Mouse (Mus musculus) myocyte (in vitro differentiated cells): ENCODE measurements around the gene Ap2a2. TPM values are rescaled to one million over a fixed set of nuclear protein-coding genes. Genes with fewer than 3 reads are reported as not detected.

Experiments used
- H3K27me3 ChIP-seq: one replicate; pipeline ENCODE4 v1.6.1; 2011; ENCODE audit not compliant: control insufficient read depth, insufficient read depth, insufficient read length
- H3K36me3 ChIP-seq: one replicate; pipeline ENCODE4 v1.6.1; 2011; ENCODE audit not compliant: control insufficient read depth, insufficient read depth
- H3K4me2 ChIP-seq: one replicate; pipeline ENCODE4 v1.6.1; 2011; ENCODE audit warnings: low read depth, control low read depth
- H3K4me3 ChIP-seq: one replicate; pipeline ENCODE4 v1.5.1; 2011; ENCODE audit warnings: mild to moderate bottlenecking, control low read depth, moderate library complexity
- H3K79me2 ChIP-seq: one replicate; pipeline ENCODE4 v1.6.1; 2011; ENCODE audit not compliant: control insufficient read depth, insufficient read depth
- H3ac ChIP-seq: one replicate; pipeline ENCODE4 v1.6.1; 2011; ENCODE audit not compliant: control insufficient read depth, insufficient read length
- CEBPB ChIP-seq: IDR thresholded peaks from 2 replicates; pipeline ENCODE4 v1.6.1; 2011; ENCODE audit warnings: mild to moderate bottlenecking, moderate library complexity; ENCODE audit not compliant: poor library complexity, insufficient read depth, severe bottlenecking
- E2F4 ChIP-seq: IDR thresholded peaks from one replicate; pipeline ENCODE4 v1.6.1; 2011; ENCODE audit warnings: mild to moderate bottlenecking, control low read depth, moderate library complexity; ENCODE audit not compliant: insufficient read depth
- MAX ChIP-seq: IDR thresholded peaks from one replicate; pipeline ENCODE4 v1.6.1; 2011; ENCODE audit warnings: low read depth, mild to moderate bottlenecking, control low read depth
- MYOD1 ChIP-seq, 3 experiments: IDR thresholded peaks; one replicate each; pipeline ENCODE4 v1.6.1; 2011; ENCODE audit warnings: control low read depth in 2 of 3, low read depth in 2 of 3, mild to moderate bottlenecking in 2 of 3, moderate library complexity in 1 of 3; ENCODE audit not compliant: insufficient read length in 2 of 3, control insufficient read depth in 1 of 3
- MYOG ChIP-seq, 3 experiments: IDR thresholded peaks; one replicate each; pipeline ENCODE4 v1.6.1; 2011; ENCODE audit warnings: control low read depth in 2 of 3, low read depth in 2 of 3, mild to moderate bottlenecking in 2 of 3; ENCODE audit not compliant: insufficient read length in 2 of 3, control insufficient read depth in 1 of 3, insufficient read depth in 1 of 3
- POLR2A ChIP-seq: IDR thresholded peaks from one replicate; pipeline ENCODE4 v1.6.1; 2011; ENCODE audit warnings: low read depth, mild to moderate bottlenecking, control low read depth, moderate library complexity; ENCODE audit not compliant: insufficient read length
- POLR2AphosphoS2 ChIP-seq: IDR thresholded peaks from one replicate; pipeline ENCODE4 v1.6.1; 2011; ENCODE audit warnings: low read depth, control low read depth; ENCODE audit not compliant: insufficient read length
- REST ChIP-seq: IDR thresholded peaks from one replicate; pipeline ENCODE4 v1.6.1; 2011; ENCODE audit warnings: mild to moderate bottlenecking, control low read depth, moderate library complexity; ENCODE audit not compliant: insufficient read depth, insufficient read length
- SRF ChIP-seq: IDR thresholded peaks from one replicate; pipeline ENCODE4 v1.6.1; 2011; ENCODE audit warnings: low read depth; ENCODE audit not compliant: control insufficient read depth, insufficient read length
- TCF12 ChIP-seq: IDR thresholded peaks from one replicate; pipeline ENCODE4 v1.6.1; 2011; ENCODE audit warnings: mild to moderate bottlenecking, control low read depth; ENCODE audit not compliant: poor library complexity, insufficient read depth, severe bottlenecking
- TCF3 ChIP-seq: IDR thresholded peaks from one replicate; pipeline ENCODE4 v1.6.1; 2011; ENCODE audit warnings: low read depth, control low read depth; ENCODE audit not compliant: insufficient read length
- USF1 ChIP-seq: IDR thresholded peaks from one replicate; pipeline ENCODE4 v1.6.1; 2011; ENCODE audit warnings: low read depth, mild to moderate bottlenecking, control low read depth, moderate library complexity
- polyA plus RNA-seq: library from polyadenylated mRNA; unstranded; fragments of >200 nt; fragmentation: generic; extraction: Trizol; gene quantifications from one replicate; pipeline ENCODE4 v1.2.1, GENCODE M21; 2012; ENCODE audit warnings: missing spikeins

Gene Ap2a2
- polyA plus RNA-seq, 1 experiment: 89.2 TPM

DNA sequence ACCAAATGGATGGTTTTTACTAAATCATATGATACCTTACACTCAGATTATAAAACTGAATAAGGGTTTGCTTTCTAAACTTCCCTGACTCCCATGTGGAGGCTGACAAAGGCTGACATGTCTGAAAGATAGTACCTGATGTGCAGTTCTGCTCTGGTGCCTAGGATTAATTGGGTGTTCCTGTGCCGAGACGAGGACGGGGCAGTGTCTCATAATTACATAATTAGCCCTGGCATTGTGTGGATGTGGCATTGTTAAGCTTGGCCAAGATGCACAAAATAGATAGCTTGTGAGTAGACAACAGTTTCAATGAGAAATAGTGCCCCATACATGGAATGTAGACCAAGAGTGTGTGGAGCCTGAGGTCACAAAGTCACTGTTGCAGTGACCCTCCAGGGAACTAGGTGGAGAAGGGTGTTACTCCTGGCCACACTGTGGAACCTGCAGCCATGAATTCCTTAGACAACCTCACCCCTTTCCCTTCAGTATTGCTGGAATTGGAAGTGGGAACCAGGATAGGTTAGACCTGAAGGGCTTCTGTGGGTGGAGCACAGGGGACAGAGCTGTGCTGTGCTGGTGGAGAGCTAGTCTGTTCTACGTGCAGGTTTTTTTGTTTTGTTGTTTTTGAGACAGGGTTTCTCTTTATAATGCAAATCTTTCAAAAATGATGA, 8.8 kb downstream of the Ap2a2 start:
- no peaks in the 10 kb centered on the region for H3K27me3 ChIP-seq
- H3K4me3 ChIP-seq: no peak overlapping the region
- TF ChIP-seq CEBPB (no peak), MYOD1 (IDR thresholded peaks at IDR 0.05; ENCODE audit: control insufficient read depth in 1 of 3, insufficient read length in 2 of 3, low read depth in 2 of 3) (no peak), SRF (no peak), POLR2AphosphoS2 (no peak), REST (no peak), TCF3 (no peak), MYOG (IDR thresholded peaks at IDR 0.05; ENCODE audit: control insufficient read depth in 1 of 3, insufficient read depth in 1 of 3, insufficient read length in 2 of 3, low read depth in 2 of 3) (no peak), POLR2A (no peak), E2F4 (no peak), MAX (no peak), USF1 (no peak), TCF12 (no peak)
- H3K4me2 ChIP-seq: no peak overlapping the region
- no peaks in the 10 kb centered on the region for H3K36me3 ChIP-seq
- H3ac ChIP-seq: no peak overlapping the region
- H3K79me2 ChIP-seq: peaks cover 100% of the 10 kb centered on the region

DNA sequence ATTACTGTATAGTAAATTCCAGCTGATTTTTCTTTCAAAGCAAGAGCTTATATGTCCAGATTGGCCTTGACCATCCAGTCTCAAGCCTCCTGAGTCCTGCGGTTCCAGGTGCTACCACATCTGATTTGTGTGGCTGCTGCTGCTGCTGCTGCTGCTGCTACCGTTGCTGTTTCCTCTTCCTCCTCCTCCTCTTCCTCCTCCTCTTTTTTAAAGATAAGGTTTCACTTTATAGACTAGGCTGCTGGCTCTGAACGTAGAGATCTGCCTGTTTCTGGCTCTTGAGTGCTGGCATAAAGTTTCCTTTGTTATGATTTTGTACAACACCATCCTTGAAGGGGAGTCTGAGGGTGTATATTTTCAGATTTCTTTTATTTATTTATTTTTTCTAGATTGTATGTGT, 12.1 kb downstream of the Ap2a2 start:
- TF ChIP-seq POLR2A (no peak), TCF12 (no peak), E2F4 (no peak), CEBPB (no peak), POLR2AphosphoS2 (no peak), MYOG (IDR thresholded peaks at IDR 0.05; ENCODE audit: control insufficient read depth in 1 of 3, insufficient read depth in 1 of 3, insufficient read length in 2 of 3, low read depth in 2 of 3) (no peak), REST (no peak), SRF (no peak), MAX (no peak), TCF3 (no peak), MYOD1 (IDR thresholded peaks at IDR 0.05; ENCODE audit: control insufficient read depth in 1 of 3, insufficient read length in 2 of 3, low read depth in 2 of 3) (no peak), USF1 (no peak)
- Histone ChIP-seq H3K79me2 (peaks cover 100% of the 10 kb centered on the region), H3K4me3 (no peak overlapping the region), H3K27me3 (no peaks in the 10 kb centered on the region), H3K36me3 (peaks cover 5% of the 10 kb centered on the region), H3ac (no peak overlapping the region), H3K4me2 (no peak overlapping the region)

DNA sequence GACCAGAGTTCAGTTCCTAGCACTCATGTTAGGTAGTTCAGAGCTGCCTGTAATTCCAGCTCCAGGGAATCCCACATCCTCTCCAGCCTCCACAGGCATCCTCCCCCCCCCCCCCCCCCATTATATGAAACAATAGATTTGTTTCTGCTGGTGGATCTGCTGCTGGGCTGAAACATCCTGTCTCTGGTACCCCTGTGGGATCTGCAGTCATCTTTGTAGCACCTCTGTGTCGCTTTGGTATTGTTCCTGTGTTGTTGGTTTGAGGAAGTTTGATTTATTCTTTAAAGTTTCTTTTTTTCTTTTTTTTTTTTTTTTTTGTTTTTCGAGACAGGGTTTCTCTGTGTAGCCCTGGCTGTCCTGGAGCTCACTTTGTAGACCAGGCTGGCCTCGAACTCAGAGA, 13.5 kb downstream of the Ap2a2 start:
- no peak overlapping the region for H3K4me3 ChIP-seq
- peaks cover 5% of the 10 kb centered on the region for H3K36me3 ChIP-seq
- TF ChIP-seq POLR2A (no peak), MYOG (IDR thresholded peaks at IDR 0.05; ENCODE audit: control insufficient read depth in 1 of 3, insufficient read depth in 1 of 3, insufficient read length in 2 of 3, low read depth in 2 of 3) (no peak), SRF (no peak), CEBPB (no peak), TCF3 (no peak), E2F4 (no peak), USF1 (no peak), MYOD1 (IDR thresholded peaks at IDR 0.05; ENCODE audit: control insufficient read depth in 1 of 3, insufficient read length in 2 of 3, low read depth in 2 of 3) (no peak), POLR2AphosphoS2 (no peak), REST (no peak), MAX (no peak), TCF12 (no peak)
- no peak overlapping the region for H3ac ChIP-seq
- H3K27me3 ChIP-seq: no peaks in the 10 kb centered on the region
- peaks cover 100% of the 10 kb centered on the region for H3K79me2 ChIP-seq
- no peak overlapping the region for H3K4me2 ChIP-seq

DNA sequence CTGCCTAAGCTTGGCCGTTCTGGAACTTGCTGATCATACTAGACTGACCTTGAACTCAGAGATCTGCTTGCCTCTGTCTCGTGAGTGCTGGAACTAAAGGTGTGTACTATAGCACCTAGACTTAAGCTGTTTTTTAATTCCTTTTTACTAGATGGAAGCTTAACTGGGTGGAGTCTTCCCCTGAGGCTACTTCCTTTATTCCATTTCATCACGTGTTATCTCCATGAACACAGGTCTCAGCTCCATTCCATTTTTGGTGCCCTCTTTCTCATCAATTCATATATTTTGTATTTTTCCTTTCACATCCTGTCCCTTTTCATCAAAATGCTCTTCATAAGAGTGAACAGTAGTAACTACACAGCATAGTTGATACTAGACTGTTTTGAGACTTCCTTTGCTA, 15.8 kb downstream of the Ap2a2 start:
- H3K27me3 ChIP-seq: no peaks in the 10 kb centered on the region
- no peak for TF ChIP-seq POLR2A
- TF ChIP-seq E2F4: no peak
- no peak for TF ChIP-seq MYOD1 (IDR thresholded peaks at IDR 0.05; ENCODE audit: control insufficient read depth in 1 of 3, insufficient read length in 2 of 3, low read depth in 2 of 3)
- H3K79me2 ChIP-seq: peaks cover 100% of the 10 kb centered on the region
- no peak overlapping the region for H3K4me2 ChIP-seq
- H3ac ChIP-seq: no peak overlapping the region
- H3K36me3 ChIP-seq: peaks cover 5% of the 10 kb centered on the region
- no peak overlapping the region for H3K4me3 ChIP-seq

DNA sequence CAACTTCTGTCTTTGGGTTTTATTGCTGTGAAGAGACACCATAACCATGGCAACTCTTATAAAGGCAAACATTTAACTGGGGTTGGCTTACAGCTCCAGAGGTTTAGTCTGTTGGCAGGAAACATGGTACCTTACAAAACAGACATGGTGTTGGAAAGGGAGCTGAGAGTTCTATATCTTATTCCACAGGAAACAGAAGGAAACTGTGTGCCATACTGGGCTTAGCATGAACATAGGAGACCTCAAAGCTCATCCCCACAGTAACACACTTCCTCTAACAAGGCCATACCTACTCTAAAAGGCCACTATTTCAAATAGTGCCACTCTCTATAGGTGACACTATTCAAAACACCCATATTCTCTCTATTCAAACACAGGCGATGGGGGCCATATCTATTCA, 16.5 kb downstream of the Ap2a2 start:
- Histone ChIP-seq H3K79me2 (peaks cover 100% of the 10 kb centered on the region), H3K36me3 (peaks cover 5% of the 10 kb centered on the region), H3K4me2 (no peak overlapping the region), H3K27me3 (no peaks in the 10 kb centered on the region), H3ac (no peak overlapping the region), H3K4me3 (no peak overlapping the region)
- TF ChIP-seq USF1: no peak
- no peak for TF ChIP-seq TCF12
- TF ChIP-seq TCF3: no peak
- no peak for TF ChIP-seq POLR2A
- TF ChIP-seq REST: no peak
- no peak for TF ChIP-seq SRF
- TF ChIP-seq CEBPB: no peak
- no peak for TF ChIP-seq E2F4
- TF ChIP-seq MAX: no peak
- TF ChIP-seq POLR2AphosphoS2: no peak
- no peak for TF ChIP-seq MYOD1 (IDR thresholded peaks at IDR 0.05; ENCODE audit: control insufficient read depth in 1 of 3, insufficient read length in 2 of 3, low read depth in 2 of 3)
- TF ChIP-seq MYOG (IDR thresholded peaks at IDR 0.05; ENCODE audit: control insufficient read depth in 1 of 3, insufficient read depth in 1 of 3, insufficient read length in 2 of 3, low read depth in 2 of 3): no peak
